Mouse (Mus musculus): ENCODE results near the gene Olfr51.

DNA sequence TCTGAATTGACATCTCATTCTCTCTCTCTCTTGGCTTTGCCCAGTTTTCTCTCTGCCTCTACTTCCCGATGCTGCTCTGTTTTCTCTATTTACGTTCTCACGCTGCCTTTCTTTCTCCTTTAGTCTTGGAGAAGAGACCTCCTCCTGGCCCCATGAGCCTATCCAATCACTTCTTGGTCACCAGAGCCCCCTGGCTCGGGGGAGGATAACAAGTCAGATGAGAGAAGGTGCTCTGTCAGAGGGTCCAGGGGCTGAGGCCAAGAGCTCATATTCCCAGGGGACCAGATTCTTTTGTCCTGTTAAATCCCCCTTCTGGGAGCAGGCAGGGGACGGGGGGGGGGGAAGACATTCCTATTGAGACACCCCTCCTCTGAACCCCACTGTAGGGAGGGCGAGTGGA is 49.7 kb upstream of the Olfr51 start, which contains the start of gene Prop1:
- TF ChIP-seq CTCF (IDR thresholded peaks at IDR 0.05) (no peak), EP300 (IDR thresholded peaks at IDR 0.05) (no peak)
